Mouse (Mus musculus): ENCODE data around the gene Spry1. TPM values are rescaled to one million over a fixed set of nuclear protein-coding genes. Genes with fewer than 3 reads are reported as not detected.

Spry1 gene
- total RNA-seq, 2 experiments from 2014 or later: 2.7 to 4.0 TPM

- ATAC-seq (replicated peaks; ENCODE audit: poor library complexity): peak; percentile 75
Observed at GRCm38 (mm10) chr3:37640810-37641209, 1.1 kb downstream of the Spry1 start.

- no peak for ATAC-seq (replicated peaks; ENCODE audit: poor library complexity)
Observed at GRCm38 (mm10) chr3:37641796-37642680, 2.3 kb downstream of the Spry1 start.

GRCm38 (mm10) chr3:37642681-37643214 is 3.0 kb downstream of the Spry1 start:
- no peak for ATAC-seq (replicated peaks; ENCODE audit: poor library complexity)

GRCm38 (mm10) chr3:37643411-37643810 is 3.7 kb downstream of the Spry1 start:
- no peak for ATAC-seq (replicated peaks; ENCODE audit: poor library complexity)

- ATAC-seq (replicated peaks; ENCODE audit: poor library complexity): no peak
Observed at GRCm38 (mm10) chr3:37643903-37644302, 4.2 kb downstream of the Spry1 start.

GRCm38 (mm10) chr3:37645061-37645460 is 5.3 kb downstream of the Spry1 start:
- peak; percentile 45 for ATAC-seq (replicated peaks; ENCODE audit: poor library complexity)

GRCm38 (mm10) chr3:37646221-37646620 is 6.5 kb downstream of the Spry1 start:
- ATAC-seq (replicated peaks; ENCODE audit: poor library complexity): no peak

GRCm38 (mm10) chr3:37647225-37647624 is 7.5 kb downstream of the Spry1 start:
- no peak for ATAC-seq (replicated peaks; ENCODE audit: poor library complexity)

- no peak for ATAC-seq (replicated peaks; ENCODE audit: poor library complexity)
Observed at GRCm38 (mm10) chr3:37648244-37648643, 8.5 kb downstream of the Spry1 start.

GRCm38 (mm10) chr3:37649281-37649680 is 9.5 kb downstream of the Spry1 start:
- no peak for ATAC-seq (replicated peaks; ENCODE audit: poor library complexity)

GRCm38 (mm10) chr3:37652537-37652936 is 12.8 kb downstream of the Spry1 start:
- ATAC-seq (replicated peaks; ENCODE audit: poor library complexity): no peak

- peak; percentile 85 for ATAC-seq (replicated peaks; ENCODE audit: poor library complexity)
Observed at GRCm38 (mm10) chr3:37653935-37654729, 14.4 kb downstream of the Spry1 start.

GRCm38 (mm10) chr3:37654787-37655186 is 15.0 kb downstream of the Spry1 start:
- ATAC-seq (replicated peaks; ENCODE audit: poor library complexity): no peak

GRCm38 (mm10) chr3:37655933-37656633 is 16.3 kb downstream of the Spry1 start:
- ATAC-seq (replicated peaks; ENCODE audit: poor library complexity): no peak

- no peak for ATAC-seq (replicated peaks; ENCODE audit: poor library complexity)
Observed at GRCm38 (mm10) chr3:37657009-37657408, 17.3 kb downstream of the Spry1 start.

GRCm38 (mm10) chr3:37658155-37658554 is 18.4 kb downstream of the Spry1 start:
- ATAC-seq (replicated peaks; ENCODE audit: poor library complexity): no peak

GRCm38 (mm10) chr3:37659621-37660020 is 19.9 kb downstream of the Spry1 start:
- peak; percentile 89 for ATAC-seq (replicated peaks; ENCODE audit: poor library complexity)

- peak; percentile 92 for ATAC-seq (replicated peaks; ENCODE audit: poor library complexity)
Observed at GRCm38 (mm10) chr3:37666291-37667118, 26.8 kb downstream of the Spry1 start.

- ATAC-seq (replicated peaks; ENCODE audit: poor library complexity): no peak
Observed at GRCm38 (mm10) chr3:37667119-37667467, 27.3 kb downstream of the Spry1 start.

- no peak for ATAC-seq (replicated peaks; ENCODE audit: poor library complexity)
Observed at GRCm38 (mm10) chr3:37667736-37668135, 28.0 kb downstream of the Spry1 start.
